Mouse (Mus musculus): Measurements from ENCODE around the gene Nle1. TPM values are rescaled to one million over a fixed set of nuclear protein-coding genes. Genes with fewer than 3 reads are reported as not detected.

Nle1 gene
- polyA plus RNA-seq, 1 experiment: not detected

DNA sequence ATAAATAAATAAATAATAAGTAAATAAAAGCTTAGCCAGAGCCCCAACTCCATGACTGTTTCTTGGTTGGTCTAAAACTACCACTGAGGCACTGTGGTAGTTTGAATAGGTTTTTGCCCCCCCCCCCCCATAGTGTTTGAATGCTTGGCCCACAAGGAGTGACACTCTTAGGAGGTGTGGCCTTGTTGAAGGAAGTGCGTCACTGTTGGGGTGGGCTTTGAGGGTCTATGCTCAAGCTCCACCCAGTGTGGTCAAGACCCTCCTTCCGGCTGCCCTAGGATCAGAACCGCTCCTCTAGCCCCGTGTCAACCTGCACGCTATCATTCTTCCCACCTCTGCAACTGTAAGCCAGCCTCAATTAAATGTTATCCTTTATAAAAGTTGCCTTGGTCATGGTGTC is 32.6 kb downstream of the Nle1 start:
- no peak for TF ChIP-seq POLR2A (IDR thresholded peaks at IDR 0.05; ENCODE audit: insufficient read depth, low read depth, low read length)
- TF ChIP-seq CTCF (IDR thresholded peaks at IDR 0.05; ENCODE audit: insufficient read depth, low read depth, low read length): no peak
- WGBS: 90% methylated on average over 5 of the region's 5 CpGs
- Histone ChIP-seq H3K4me3 (ENCODE audit: insufficient read depth, low read depth, low read length) (no peak overlapping the region), H3K27ac (ENCODE audit: insufficient read depth, low read depth, low read length) (no peak overlapping the region), H3K4me1 (ENCODE audit: control insufficient read depth, insufficient read depth, low read length) (peaks cover 2% of the 10 kb centered on the region; the same call in 1 of the 2 replicates)

DNA sequence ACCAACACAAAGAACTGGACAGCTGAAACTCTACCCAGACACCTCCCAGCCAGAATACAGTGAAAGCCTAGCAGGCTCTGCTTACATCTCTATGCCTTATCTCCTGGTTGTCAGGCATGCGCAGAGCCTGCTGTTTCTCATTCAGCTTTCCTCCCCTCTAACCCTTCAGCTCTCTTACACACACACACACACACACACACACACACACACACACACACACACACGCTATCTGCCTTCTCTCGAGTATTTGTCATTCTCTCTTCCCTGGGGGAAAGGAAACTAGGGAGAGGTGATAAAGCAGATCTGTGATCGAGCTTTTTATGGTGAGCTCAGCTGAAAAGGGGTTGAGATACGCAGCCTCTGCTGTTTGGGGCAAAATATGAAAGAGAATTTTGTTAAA is 33.3 kb downstream of the Nle1 start:
- H3K27ac ChIP-seq (ENCODE audit: insufficient read depth, low read depth, low read length): no peak overlapping the region
- peaks cover 7% of the 10 kb centered on the region for H3K4me1 ChIP-seq (ENCODE audit: control insufficient read depth, insufficient read depth, low read length)
- TF ChIP-seq POLR2A (IDR thresholded peaks at IDR 0.05; ENCODE audit: insufficient read depth, low read depth, low read length) (no peak), CTCF (IDR thresholded peaks at IDR 0.05; ENCODE audit: insufficient read depth, low read depth, low read length) (no peak)
- WGBS: 66% methylated on average over 5 of the region's 5 CpGs
- H3K4me3 ChIP-seq (ENCODE audit: insufficient read depth, low read depth, low read length): no peak overlapping the region

DNA sequence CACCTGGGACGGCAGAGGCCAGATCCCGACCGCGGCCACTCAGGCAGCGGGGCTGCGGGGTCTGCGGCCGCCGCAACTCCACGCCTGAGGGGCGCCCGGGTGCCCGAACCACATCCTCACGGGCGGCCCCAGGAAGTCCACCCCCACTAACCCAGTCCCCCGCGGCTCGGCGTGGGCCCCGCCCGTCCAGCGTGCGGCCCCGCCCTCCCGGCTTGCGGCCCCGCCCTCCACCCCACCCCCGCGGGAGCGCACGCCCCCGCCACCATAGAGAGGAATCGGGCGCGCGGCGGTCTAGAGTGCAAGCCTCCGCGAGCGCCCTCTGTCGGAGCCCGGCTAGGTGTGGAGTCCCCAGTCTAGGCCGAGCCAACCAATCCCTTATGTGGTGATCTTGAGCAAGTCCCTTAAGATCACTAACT is 37.2 kb downstream of the Nle1 start, which contains the start of gene Rffl:
TSS of gene Rffl (minus strand) at position 180 of the 416 bp plus-strand sequence.
- Histone ChIP-seq H3K4me1 (ENCODE audit: control insufficient read depth, insufficient read depth, low read length) (peaks cover 7% of the 10 kb centered on the region), H3K27ac (ENCODE audit: insufficient read depth, low read depth, low read length) (no peak within 1 kb of the TSS), H3K4me3 (ENCODE audit: insufficient read depth, low read depth, low read length) (peak within 1 kb of the TSS; percentile 64)
- under 1% methylated on average over 39 of the region's 43 CpGs for WGBS
- peak; percentile 46; the same call in 1 of the 2 replicates for TF ChIP-seq POLR2A (IDR thresholded peaks at IDR 0.05; ENCODE audit: insufficient read depth, low read depth, low read length)
- peak; percentile 81 for TF ChIP-seq CTCF (IDR thresholded peaks at IDR 0.05; ENCODE audit: insufficient read depth, low read depth, low read length)

DNA sequence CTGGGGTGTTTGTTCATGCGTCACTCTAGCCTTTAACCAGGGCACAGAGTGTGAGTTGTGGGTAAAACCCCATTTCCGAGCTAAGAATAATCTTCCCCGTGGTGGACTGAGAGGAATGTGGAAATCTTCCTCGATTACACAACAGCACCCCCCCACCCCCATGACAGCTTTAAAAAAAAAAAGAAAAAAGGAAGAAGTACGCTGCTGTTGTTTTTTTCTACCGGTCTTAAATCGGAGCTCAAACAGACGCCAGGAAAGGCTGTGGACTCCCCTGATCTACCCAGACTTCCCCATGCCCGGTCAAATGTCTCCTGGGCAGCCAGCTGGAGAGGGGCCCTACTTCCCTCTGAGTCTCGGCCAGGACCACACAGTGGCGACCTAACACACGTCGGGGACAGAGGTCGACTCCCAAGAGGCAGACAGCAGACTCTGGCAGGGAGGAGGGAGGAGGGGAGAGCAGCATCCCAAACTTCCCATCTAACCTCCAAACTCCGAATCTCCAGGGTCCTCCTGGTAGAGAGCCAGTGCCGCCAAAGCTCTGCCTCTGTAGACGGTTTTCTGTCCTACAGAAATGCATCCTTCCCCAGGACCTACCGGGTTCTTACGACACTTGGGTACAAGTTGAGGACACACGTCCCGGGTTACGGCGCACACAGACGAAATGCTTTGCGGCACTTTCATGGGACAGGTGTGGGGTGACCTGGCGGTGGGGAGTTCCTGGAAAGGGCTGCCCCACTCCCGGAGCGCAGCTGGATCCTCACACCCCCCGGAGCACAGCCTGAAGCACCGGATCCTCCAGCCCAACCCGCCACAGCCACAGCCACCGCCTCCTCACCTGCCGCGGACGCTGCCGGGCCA is 37.8 kb downstream of the Nle1 start:
- TF ChIP-seq POLR2A (IDR thresholded peaks at IDR 0.05; ENCODE audit: insufficient read depth, low read depth, low read length): no peak
- TF ChIP-seq CTCF (IDR thresholded peaks at IDR 0.05; ENCODE audit: insufficient read depth, low read depth, low read length): no peak
- WGBS: 7% methylated on average over 36 of the region's 36 CpGs
- peak overlapping the region; percentile 64 for H3K4me3 ChIP-seq (ENCODE audit: insufficient read depth, low read depth, low read length)
- H3K4me1 ChIP-seq (ENCODE audit: control insufficient read depth, insufficient read depth, low read length): peaks cover 7% of the 10 kb centered on the region
- H3K27ac ChIP-seq (ENCODE audit: insufficient read depth, low read depth, low read length): no peak overlapping the region

DNA sequence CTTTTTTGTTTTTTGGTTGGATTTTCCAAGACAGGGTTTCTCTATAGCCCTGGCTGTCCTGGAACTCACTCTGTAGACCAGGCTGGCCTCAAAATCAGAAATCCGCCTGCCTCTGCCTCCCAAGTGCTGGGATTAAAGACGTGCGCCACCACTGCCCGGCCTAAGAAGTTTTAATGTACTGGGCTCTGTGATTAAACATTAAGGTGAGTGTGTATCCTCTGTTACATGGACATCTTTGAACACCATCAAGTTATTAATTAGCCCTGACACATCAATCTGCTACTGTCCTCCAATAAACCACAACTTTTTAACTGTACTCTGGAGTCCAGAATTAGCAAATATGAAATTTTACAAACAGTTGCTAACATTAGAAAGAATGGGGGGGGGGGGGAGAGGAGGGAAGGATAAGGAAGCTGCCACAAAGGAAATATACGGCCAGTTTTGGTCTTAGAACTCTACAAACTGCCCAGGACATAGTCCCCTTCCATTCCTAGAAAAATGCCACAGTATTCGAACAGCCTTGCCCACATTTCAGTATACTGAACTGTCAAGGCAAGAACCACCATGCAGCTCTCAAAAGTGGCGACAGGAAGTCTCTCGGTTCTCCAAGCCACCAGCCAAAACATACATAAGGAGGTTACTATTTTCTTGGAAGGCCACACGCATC is 38.6 kb downstream of the Nle1 start:
- Histone ChIP-seq H3K4me3 (ENCODE audit: insufficient read depth, low read depth, low read length) (no peak overlapping the region), H3K27ac (ENCODE audit: insufficient read depth, low read depth, low read length) (no peak overlapping the region), H3K4me1 (ENCODE audit: control insufficient read depth, insufficient read depth, low read length) (peaks cover 7% of the 10 kb centered on the region)
- 70% methylated on average over 9 of the region's 9 CpGs for WGBS
- TF ChIP-seq CTCF (IDR thresholded peaks at IDR 0.05; ENCODE audit: insufficient read depth, low read depth, low read length) (no peak), POLR2A (IDR thresholded peaks at IDR 0.05; ENCODE audit: insufficient read depth, low read depth, low read length) (no peak)

DNA sequence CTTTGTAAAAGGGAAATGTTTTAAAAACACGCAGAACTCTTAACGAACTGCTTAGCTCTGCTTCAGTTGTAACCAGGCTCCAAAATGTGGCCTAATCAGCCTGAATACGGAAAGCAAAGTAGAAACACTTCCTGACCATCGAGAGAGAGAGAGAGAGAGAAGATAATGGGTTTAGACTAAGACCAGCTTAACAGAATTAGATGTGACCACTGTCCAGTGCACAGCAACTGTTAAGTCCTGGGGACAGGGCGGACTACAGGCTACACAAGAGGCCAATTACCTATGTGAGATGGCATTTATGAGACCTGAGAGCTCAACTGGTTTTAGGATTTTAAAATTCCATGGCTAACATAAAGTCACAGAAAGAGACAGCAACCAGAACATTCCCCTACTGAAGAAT is 40.3 kb downstream of the Nle1 start:
- WGBS: 70% methylated on average over 5 of the region's 5 CpGs
- TF ChIP-seq POLR2A (IDR thresholded peaks at IDR 0.05; ENCODE audit: insufficient read depth, low read depth, low read length) (no peak), CTCF (IDR thresholded peaks at IDR 0.05; ENCODE audit: insufficient read depth, low read depth, low read length) (no peak)
- no peak overlapping the region for H3K27ac ChIP-seq (ENCODE audit: insufficient read depth, low read depth, low read length)
- peaks cover 7% of the 10 kb centered on the region for H3K4me1 ChIP-seq (ENCODE audit: control insufficient read depth, insufficient read depth, low read length)
- no peak overlapping the region for H3K4me3 ChIP-seq (ENCODE audit: insufficient read depth, low read depth, low read length)

DNA sequence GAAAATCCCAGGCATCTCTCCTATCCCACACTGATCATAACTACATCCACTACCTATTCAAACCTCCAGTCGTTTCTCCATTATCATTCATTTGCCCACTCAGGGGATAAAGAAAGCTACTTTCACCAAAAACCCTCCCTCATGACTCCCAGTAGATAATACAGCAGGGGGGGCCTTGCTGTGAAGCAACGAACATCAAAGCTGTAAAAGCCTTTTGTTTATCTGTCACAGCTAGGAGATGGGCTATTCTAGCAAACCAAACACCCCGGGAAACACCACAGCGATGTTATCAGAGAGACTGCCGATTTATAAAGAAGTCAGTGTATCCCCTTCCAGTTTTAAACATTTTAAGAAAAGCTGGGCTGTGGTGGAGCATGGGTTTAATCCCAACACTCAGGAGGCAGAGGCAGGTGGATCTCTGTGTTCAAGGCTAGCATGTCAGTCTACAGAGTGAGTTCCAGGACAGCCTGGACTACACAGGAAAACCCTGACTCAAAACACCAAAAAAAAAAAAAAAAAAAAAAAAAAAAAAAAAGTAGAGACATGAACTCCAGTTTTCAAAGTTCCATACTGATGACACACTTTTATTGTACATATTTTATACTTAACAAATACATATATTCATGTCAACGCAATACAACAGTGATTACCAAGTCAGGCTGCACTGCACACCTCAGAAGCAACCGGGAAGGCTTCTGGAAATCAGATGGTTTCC is 41.2 kb downstream of the Nle1 start:
- 44% methylated on average over 7 of the region's 7 CpGs for WGBS
- Histone ChIP-seq H3K27ac (ENCODE audit: insufficient read depth, low read depth, low read length) (no peak overlapping the region), H3K4me3 (ENCODE audit: insufficient read depth, low read depth, low read length) (no peak overlapping the region), H3K4me1 (ENCODE audit: control insufficient read depth, insufficient read depth, low read length) (peaks cover 7% of the 10 kb centered on the region)
- TF ChIP-seq CTCF (IDR thresholded peaks at IDR 0.05; ENCODE audit: insufficient read depth, low read depth, low read length) (no peak), POLR2A (IDR thresholded peaks at IDR 0.05; ENCODE audit: insufficient read depth, low read depth, low read length) (no peak)

DNA sequence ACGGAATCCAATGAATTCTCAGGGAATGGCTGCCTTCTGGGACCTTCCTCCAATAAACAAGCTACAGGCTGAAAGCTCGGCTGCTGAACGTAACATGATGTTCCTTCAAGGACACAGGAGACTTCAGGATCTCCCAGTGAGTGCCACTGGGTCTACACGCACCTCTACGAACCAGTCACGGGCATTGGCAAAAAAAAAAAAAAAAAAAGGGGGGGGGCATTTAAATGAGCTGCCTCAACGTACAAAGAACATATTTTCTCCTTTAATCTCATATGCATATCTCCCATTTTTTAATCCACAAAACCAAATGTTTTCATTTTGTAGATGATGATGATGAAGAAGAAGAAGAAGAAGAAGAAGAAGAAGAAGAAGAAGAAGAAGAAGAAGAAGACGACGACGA is 42.3 kb downstream of the Nle1 start:
- 89% methylated on average over 10 of the region's 10 CpGs for WGBS
- H3K27ac ChIP-seq (ENCODE audit: insufficient read depth, low read depth, low read length): no peak overlapping the region
- TF ChIP-seq POLR2A (IDR thresholded peaks at IDR 0.05; ENCODE audit: insufficient read depth, low read depth, low read length) (no peak), CTCF (IDR thresholded peaks at IDR 0.05; ENCODE audit: insufficient read depth, low read depth, low read length) (no peak)
- H3K4me1 ChIP-seq (ENCODE audit: control insufficient read depth, insufficient read depth, low read length): peaks cover 7% of the 10 kb centered on the region
- H3K4me3 ChIP-seq (ENCODE audit: insufficient read depth, low read depth, low read length): no peak overlapping the region

All from olfactory bulb, adult 2 months (tissue).